17 mouse cellular contexts compared by ENCODE assay signal in genomic region chr14:88259034-88259433, GRCm38 (mm10).
"Had no signal": no experiment of that assay in that cellular context is flagged by ENCODE, and none has a peak within 500 bp of the region (broad histone marks: within the 10 kb centered on the region; RNA-seq: fewer than 3 reads in every experiment).

No protein-coding gene starts in this region.

- H3K27ac ChIP-seq: liver, embryonic 12.5 days; liver, embryonic 14.5 days; midbrain, embryonic 12.5 days; neural tube, embryonic 13.5 days; neural tube, embryonic 15.5 days; stomach, embryonic 15.5 days; stomach, postnatal 0 days had no signal

- H3K4me3 ChIP-seq: liver, embryonic 12.5 days; midbrain, embryonic 12.5 days; myocyte; neural tube, embryonic 13.5 days; neural tube, embryonic 15.5 days; stomach, embryonic 15.5 days had no signal

- ATAC-seq: liver, embryonic 12.5 days had no signal

- H3K27me3 ChIP-seq: liver, embryonic 12.5 days; midbrain, embryonic 12.5 days; neural tube, embryonic 13.5 days; neural tube, embryonic 15.5 days; stomach, embryonic 15.5 days had no signal

- H3K9ac ChIP-seq: liver, embryonic 12.5 days; liver, embryonic 14.5 days; lung, embryonic 14.5 days; midbrain, embryonic 12.5 days; neural tube, embryonic 13.5 days; neural tube, embryonic 15.5 days; stomach, embryonic 15.5 days had no signal

- H3K4me2 ChIP-seq: liver, embryonic 12.5 days; lung, embryonic 14.5 days; midbrain, embryonic 12.5 days; neural tube, embryonic 13.5 days; neural tube, embryonic 15.5 days; stomach, embryonic 15.5 days had no signal

- H3K4me1 ChIP-seq: liver, embryonic 12.5 days; midbrain, embryonic 12.5 days; neural tube, embryonic 13.5 days; neural tube, embryonic 15.5 days; stomach, embryonic 15.5 days had no signal

- DNase-seq: lung, adult 18-20 months; lung, embryonic 14.5 days; lung, postnatal 10 days; lung, postnatal 4 days; retina, postnatal 1 day; right cerebral cortex, postnatal 14 days; thymus, adult 2 months; thymus, postnatal 25 days; thymus, postnatal 4 days had no signal

- H3K9me3 ChIP-seq: liver, embryonic 12.5 days; midbrain, embryonic 12.5 days; neural tube, embryonic 13.5 days; neural tube, embryonic 15.5 days; stomach, embryonic 15.5 days had no signal

- H3K36me3 ChIP-seq: liver, embryonic 12.5 days; midbrain, embryonic 12.5 days; neural tube, embryonic 13.5 days; neural tube, embryonic 15.5 days; stomach, embryonic 15.5 days had no signal
